Mouse (Mus musculus) heart, embryonic 14.5 days (tissue): ENCODE measurements around the gene Gm4871. TPM values are rescaled to one million over a fixed set of nuclear protein-coding genes. Genes with fewer than 3 reads are reported as not detected.

Experiments
- polyA plus RNA-seq: library from polyadenylated mRNA; unstranded; fragments of >200 nt; fragmentation: Nextera tagmentation; extraction: Ambion mirVana; gene quantifications from 2 replicates; pipeline ENCODE4 v1.2.1, GENCODE M21; 2014

Gene Gm4871
- polyA plus RNA-seq, 1 experiment from 2014 or later, result not detected

Other genes with a start within 250 kb of the Gm4871 start
- 16.6 and 18.0 TPM in 2 replicates for gene Smurf1, start 66.9 kb downstream of the Gm4871 start, polyA plus RNA-seq
- not detected in 2 replicates for gene 1700018F24Rik, start 10.2 kb upstream of the Gm4871 start, polyA plus RNA-seq
- 101 and 107 TPM in 2 replicates for gene Arpc1a, start 51.1 kb upstream of the Gm4871 start, polyA plus RNA-seq
- gene Kpna7, start 51.3 kb upstream of the Gm4871 start, polyA plus RNA-seq, result not detected in 2 replicates
- gene Arpc1b, start 81.5 kb upstream of the Gm4871 start, polyA plus RNA-seq, result 84.8 and 137 TPM in 2 replicates
- 60.9 and 69.1 TPM in 2 replicates for gene Pdap1, start 107.5 kb upstream of the Gm4871 start, polyA plus RNA-seq
- 130 and 135 TPM in 2 replicates for gene Bud31, start 107.6 kb upstream of the Gm4871 start, polyA plus RNA-seq
- gene Ptcd1, start 134.4 kb upstream of the Gm4871 start, polyA plus RNA-seq, result 10.6 and 11.2 TPM in 2 replicates
- gene Cpsf4, start 134.5 kb upstream of the Gm4871 start, polyA plus RNA-seq, result 13.6 and 14.1 TPM in 2 replicates
- 1,222 and 1,313 TPM in 2 replicates for gene Atp5j2, start 159.3 kb upstream of the Gm4871 start, polyA plus RNA-seq
- 7.4 and 7.8 TPM in 2 replicates for gene Zkscan14, start 169.1 kb upstream of the Gm4871 start, polyA plus RNA-seq
- 10.2 and 11.1 TPM in 2 replicates for gene Zkscan5, start 171.8 kb upstream of the Gm4871 start, polyA plus RNA-seq
- gene Zfp655, start 199.0 kb upstream of the Gm4871 start, polyA plus RNA-seq, result 37.3 and 38.6 TPM in 2 replicates
- 0.42 and 0.73 TPM in 2 replicates for gene Zscan25, start 247.7 kb upstream of the Gm4871 start, polyA plus RNA-seq